Mouse (Mus musculus) left cerebral cortex, postnatal 14 days (tissue): ENCODE data around the gene Iqck. TPM values are rescaled to one million over a fixed set of nuclear protein-coding genes. Genes with fewer than 3 reads are reported as not detected.

Experiments used
- DNase-seq, 2 experiments: peaks; one replicate each; pipeline ENCODE4 v3.0.0; 2021 to 2022; ENCODE audit warnings: low spot score in 2 of 2, mixed read lengths in 1 of 2
- intact Hi-C: fragments of 180-260 bp; cut with DNase I; formaldehyde crosslinking; loops from one replicate; pipeline ENCODE4 v1.15.1; 2025
- total RNA-seq, 2 experiments: library from RNA; stranded (reverse); gene quantifications; 2 replicates each; pipeline ENCODE4 v1.2.3; 2021

The Iqck gene
- total RNA-seq, 2 experiments from 2014 or later = 3.0 to 3.3 TPM

- DNase-seq = peak; percentile 83 to 90
- intact Hi-C loops = loop anchor here (1.0 to 10.0 kb wide), 2 partner anchors 230 to 401 kb away; partner anchors contain the start of gene Tmc5
Observed at GRCm38 (mm10) chr7:118996137-118996837, 140.7 kb downstream of the Iqck start.

DNA sequence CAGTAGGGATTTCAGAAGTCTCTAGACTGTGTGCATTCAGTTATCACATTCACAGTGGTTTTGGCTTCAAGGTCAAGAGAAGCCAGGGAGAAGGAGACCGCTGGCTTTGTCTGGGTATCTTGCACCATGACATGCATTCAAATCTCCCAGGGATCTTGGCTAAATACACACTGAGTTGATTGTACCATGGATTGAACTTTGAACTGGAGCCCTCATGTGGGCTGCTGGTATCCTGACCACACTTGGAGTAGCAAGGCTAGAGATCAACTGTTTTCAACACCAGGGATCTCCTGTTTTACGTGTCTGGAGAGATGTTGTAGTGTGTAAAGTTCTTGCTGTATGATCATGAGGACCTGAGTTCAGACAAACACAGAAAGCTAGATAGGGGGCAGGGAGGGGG lies 144.3 kb downstream of the Iqck start:
- no peak for DNase-seq
- intact Hi-C loops = loop anchor here (10.0 kb wide), 1 partner anchor 405 kb away; the partner anchor contains the start of gene Tmc5

DNA sequence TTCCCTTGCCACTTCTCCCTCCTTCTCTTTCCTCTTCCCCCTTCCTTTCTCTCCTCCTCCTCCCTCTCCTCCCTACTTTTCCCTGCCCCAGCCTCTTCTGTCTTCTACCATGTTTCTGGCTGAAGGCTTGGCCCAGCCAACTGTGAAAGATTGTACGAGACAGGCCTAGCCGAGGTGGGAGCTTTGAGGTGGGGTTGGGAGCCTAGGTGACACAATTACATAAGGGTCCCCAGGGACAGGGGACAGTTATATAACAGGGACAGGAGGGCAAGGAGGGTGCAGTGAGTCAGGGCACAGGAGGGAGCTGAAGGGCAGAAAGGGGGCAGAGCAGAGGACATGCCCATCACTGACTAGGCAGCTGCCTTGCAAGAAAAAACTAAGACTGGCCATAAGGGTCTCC lies 146.4 kb downstream of the Iqck start:
- DNase-seq = no peak
- intact Hi-C loops = no loop called here

- intact Hi-C loops = no loop called here
- no peak for DNase-seq
Observed at GRCm38 (mm10) chr7:119002501-119002900, 146.9 kb downstream of the Iqck start.

- DNase-seq = peak; percentile 90
- intact Hi-C loops = loop anchor here (5.0 to 10.0 kb wide), 2 partner anchors 431 to 504 kb away; partner anchors contain the start of gene Acsm5
Observed at GRCm38 (mm10) chr7:119010854-119011529, 155.4 kb downstream of the Iqck start.

DNA sequence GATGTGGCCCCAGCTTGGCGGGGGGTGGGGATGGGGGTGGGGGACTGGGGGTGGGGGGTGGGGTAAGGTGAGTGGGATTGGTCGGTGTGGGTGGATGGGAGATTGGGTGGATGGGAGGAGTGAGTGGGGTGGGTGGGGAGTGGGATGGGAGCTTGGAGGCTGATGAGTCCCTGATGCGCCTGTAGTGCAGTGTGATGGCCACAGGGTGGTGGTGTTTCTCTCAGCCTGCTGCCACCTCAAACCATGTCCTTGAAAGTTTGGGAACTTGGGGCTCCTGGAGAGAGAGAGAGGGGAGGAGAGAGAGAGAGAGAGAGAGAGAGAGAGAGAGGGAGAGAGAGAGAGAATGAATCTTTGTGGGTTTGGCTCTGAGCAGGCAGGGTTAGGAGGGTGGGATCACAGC lies 160.2 kb downstream of the Iqck start:
- intact Hi-C loops = loop anchor here (10.0 kb wide), 1 partner anchor 499 kb away; the partner anchor contains the start of gene Acsm5
- peak; percentile 35 to 64 for DNase-seq

DNA sequence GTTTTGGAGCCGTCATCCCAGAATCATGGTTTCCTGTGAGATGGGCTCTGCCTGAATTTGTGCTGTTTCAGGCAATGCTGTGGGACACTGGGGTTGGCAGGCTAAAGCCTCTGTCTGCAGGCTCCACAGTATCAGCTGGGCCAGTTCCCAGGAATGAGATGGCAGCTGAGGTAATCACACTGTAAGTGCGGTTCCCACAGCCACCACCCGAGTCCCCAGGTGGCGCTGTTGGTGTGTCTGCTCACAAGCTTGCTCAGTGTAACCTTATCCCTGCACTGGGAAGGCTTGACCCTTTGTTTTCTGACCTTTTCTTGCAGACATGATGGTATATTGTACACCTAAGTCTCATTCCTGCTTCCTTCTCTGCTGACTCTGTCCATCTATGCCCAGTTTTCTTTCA lies 164.0 kb downstream of the Iqck start:
- DNase-seq = peak; percentile 42 to 49
- intact Hi-C loops = loop anchor here (10.0 kb wide), 1 partner anchor 495 kb away; the partner anchor contains the start of gene Acsm5

Other genes starting within 250 kb of the Iqck start
- gene Gde1, start 150.0 kb upstream of the Iqck start, total RNA-seq = 100 to 1,000 TPM; 325 to 333 TPM
- 10 to 100 TPM; 37.4 to 38.6 TPM for gene Ccp110, start 143.2 kb upstream of the Iqck start, total RNA-seq
- gene Vps35l, start 115.5 kb upstream of the Iqck start, total RNA-seq = 10 to 100 TPM; 58.2 to 61.4 TPM
- 10 to 100 TPM; 36.8 to 39.6 TPM for gene Knop1, start 502 bp downstream of the Iqck start, total RNA-seq
- gene Gprc5b, start 139.5 kb downstream of the Iqck start, total RNA-seq = 10 to 100 TPM; 59.1 to 70.6 TPM